Mouse (Mus musculus): ENCODE data around the gene Klhl35.
A peak's percentile ranks its signal among the peaks of the same experiment; 100 is the strongest.

The Klhl35 gene

DNA sequence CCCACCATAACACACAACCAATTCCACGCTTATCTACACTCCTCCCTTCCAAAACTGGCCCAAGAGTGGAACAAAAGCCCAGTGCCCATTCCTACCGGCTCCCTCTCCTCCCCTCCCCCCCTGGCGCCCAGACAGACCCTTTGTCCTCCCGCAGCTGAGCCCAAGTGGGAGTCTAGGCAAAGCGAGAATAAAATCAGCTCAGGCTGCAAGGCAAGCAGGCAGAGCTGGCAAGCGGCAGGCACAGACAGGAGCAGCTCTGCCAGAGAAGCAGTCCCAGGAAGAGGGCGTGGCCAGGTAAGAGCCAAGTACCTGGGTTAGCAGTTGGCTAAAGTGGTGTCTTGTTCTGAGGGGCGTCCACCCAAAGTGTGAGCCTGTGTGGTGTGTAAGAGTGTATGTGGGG is at the start of gene Klhl35:
Klhl35 (plus strand) TSS at position 194 of the 400 bp plus-strand sequence.
- DNase-seq (ENCODE audit: low read depth, low spot score): no peak

DNA sequence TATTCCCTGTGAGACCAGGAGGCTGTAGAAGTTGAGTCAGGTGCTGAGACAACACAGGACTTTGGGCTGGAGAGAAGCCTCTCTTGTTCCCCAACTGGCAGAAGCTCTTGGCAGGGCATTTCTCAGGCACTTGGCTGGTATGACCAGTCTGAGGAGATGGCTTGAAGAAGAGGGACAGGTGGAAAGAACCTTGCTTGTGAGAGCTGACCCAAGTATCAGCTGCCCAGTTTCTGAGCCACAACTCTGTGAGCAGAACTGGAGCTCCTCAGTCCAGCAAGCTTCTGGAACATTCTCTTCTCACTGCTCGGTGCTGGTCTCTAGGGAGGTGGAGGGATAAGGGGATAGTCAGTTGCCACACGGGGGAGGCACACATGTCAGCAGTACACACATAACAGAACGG is 46.5 kb upstream of the Klhl35 start:
- DNase-seq (ENCODE audit: low read depth, low spot score): no peak

DNA sequence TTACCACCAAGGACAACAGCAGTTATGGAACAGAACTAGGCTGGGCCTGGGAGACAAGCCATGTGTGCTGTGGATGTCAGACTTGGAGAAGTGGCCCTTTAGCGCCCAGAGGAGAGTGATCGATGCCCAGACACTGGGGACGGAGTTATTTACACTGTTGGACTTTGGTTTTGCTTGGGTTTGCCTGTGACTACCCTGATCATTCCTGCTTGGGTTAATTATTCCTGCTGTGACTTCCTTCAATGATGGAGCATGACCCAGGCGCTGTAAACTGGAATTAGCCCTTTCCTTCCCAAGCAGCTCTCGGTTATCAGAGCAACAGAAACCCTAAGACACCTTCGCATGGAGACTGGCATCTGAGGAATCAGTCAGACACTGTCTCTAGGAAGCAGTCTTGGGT is 44.8 kb upstream of the Klhl35 start:
- no peak for DNase-seq (ENCODE audit: low read depth, low spot score)

DNA sequence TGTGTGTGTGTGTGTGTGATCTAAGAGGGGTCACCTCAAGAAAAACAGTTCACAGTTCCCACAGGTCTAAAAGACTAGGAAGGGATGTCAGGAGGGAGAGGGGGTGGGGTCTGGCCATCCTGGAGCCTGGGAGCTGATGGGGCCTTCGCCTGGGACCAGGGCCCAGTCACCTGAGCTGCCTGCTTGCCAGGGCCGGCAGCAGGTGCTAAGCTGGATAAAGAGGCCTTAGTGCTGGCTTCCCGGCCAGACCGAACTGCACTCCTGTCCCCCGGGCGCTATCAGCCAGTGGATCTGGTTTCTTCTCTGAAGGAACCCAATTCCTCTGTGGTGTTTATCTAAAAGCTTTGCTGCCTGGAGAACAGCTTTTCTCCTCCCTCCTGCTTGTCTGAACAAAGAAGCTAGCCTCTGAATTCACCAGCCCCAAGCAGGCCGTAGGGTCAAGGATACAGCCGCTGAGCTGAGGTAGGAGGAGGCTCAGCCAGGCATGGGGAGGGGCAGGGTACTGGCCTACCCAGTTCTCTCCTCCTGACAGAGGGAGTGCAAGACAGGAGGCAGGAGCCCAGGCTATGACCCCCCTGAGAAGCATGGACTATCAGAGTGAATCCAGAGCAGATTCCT is 41.2 kb upstream of the Klhl35 start:
- DNase-seq (ENCODE audit: low read depth, low spot score): no peak

DNA sequence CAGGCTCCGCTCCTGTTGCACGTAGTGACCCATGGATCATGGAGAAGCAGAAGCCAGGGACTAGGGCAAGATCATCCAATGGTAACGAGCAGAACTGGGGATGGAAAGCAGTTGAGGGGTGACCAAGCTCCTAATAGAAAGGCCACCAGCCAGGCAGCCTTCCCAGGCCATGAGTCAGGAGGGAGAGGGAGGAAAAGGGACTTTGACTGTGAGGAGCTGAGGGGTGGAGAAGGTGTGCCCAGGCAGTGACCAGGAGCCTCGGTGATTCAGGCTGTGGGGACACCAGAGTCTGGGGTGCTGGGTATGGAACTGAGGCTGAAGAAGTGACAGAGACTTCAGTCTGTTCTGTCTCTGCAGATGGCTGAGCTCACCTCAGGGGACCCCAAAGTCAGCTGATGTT is 40.1 kb upstream of the Klhl35 start:
- DNase-seq (ENCODE audit: low read depth, low spot score): no peak

DNA sequence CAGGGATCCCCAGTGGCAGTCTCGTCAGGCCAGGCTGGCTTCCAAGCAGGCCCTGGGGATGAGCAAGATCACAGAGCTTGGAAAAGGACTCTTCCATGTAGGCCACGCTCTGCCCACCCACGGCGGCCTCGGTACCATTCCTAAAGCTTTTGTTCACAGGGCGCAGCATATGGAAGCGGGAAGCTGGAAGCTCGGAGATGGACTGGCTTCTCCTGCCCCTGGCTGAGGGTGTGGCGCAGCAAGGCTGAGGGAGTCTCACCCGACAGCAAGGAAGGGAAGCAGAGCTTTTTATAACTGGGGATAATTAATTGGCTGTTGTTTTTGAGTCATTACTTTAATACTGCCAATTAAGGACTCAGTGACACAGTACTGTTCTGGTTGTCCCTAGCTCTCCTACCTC is 38.8 kb upstream of the Klhl35 start:
- no peak for DNase-seq (ENCODE audit: low read depth, low spot score)

DNA sequence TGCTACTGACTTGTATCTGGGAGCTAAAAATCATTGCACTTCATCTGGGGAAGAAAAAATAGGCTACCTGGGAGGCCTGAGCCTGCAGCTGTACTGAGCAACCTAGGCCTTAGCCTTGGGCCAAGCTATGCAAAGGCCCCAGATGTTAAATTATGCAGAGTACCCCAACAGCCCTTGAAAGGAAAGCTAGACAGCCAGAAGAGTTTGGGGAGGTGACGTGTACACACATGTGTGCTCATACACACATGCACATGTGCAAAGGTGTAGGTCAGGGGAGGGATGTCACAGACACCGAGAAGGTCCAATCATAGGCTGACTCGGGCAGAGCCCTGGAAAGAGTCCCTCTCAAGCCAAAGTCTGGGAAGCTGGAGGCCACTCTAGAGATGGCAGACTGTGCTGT is 37.8 kb upstream of the Klhl35 start:
- no peak for DNase-seq (ENCODE audit: low read depth, low spot score)

DNA sequence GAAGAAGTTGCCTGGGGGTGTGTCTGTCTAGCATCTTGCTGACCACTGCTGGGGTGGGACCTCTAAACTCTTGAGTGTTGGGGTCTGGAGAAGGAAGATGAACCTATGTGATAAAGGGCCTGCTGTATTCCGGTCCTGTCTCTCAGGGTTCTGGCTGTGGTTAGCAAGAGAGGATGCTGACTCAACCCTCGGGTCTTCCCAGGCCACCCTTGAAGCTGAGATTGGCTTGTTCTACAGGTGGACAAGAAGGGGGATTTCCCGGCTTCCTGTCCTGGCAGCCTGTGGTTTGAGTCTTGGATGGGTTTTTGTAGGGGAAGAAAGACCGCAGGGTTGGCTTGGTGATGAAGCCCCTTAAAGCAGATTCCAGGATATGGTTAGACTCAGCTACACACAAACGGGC is 37.0 kb upstream of the Klhl35 start:
- peak; percentile 37 for DNase-seq (ENCODE audit: low read depth, low spot score)

DNA sequence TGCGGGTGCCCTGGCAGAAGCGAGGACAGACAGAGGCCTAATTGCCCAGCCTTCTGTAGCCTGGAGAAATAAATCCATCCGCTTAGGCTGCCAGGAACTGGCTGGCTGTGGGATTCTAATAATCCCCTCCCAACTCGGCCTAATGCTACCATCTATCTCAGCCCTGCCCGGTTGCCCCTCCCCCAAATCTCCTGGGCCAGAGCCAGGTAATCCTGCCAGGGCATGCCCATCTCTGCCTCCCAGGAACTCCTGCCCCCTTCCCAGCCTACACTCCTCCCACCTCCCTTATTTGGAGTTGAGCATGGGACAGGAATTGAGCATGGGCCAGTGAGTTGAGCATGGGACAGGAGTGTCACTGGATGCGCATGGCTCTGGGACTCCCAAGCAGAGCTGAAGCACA is 36.0 kb upstream of the Klhl35 start:
- DNase-seq (ENCODE audit: low read depth, low spot score): no peak

DNA sequence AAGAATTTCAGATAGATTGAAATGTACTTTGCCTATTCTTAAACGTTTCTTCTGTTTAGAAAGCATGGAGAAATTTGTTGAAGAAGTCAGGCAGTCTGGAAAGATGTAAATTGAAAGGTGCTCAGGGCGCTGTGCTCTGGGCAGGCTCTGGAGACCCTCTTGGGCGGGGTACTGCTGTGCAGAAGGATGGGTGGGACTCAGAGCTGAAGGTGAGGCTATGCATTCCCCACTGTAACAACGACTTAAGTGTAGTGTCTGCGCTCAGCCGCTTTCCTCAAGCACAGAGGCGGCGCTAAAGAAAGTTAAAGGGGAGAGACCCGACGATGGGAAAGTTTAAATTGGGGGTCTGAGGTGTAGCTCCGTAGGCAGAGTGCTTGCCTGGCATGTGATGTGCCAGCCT is 35.6 kb upstream of the Klhl35 start:
- DNase-seq (ENCODE audit: low read depth, low spot score): no peak

DNA sequence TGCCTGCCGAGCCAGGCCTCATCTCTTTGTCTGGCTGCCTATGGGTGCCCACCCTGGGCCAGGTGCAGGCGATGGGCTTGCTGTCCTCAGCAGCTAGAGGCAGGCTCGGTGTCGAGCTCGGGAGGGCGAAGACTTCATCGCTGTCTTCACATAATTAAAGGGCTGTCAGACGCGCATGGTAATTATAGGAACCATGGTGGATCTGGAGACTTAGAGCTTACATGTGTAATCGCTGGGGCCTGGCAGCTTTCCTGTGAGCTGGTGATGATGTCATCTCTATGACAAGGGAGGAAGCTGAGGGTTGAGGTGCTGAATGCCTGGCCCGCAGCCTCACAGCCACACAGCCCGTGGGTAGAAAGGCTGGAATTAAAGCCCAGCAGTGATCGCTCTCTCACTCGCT is 33.6 kb upstream of the Klhl35 start:
- peak; percentile 69 for DNase-seq (ENCODE audit: low read depth, low spot score)

DNA sequence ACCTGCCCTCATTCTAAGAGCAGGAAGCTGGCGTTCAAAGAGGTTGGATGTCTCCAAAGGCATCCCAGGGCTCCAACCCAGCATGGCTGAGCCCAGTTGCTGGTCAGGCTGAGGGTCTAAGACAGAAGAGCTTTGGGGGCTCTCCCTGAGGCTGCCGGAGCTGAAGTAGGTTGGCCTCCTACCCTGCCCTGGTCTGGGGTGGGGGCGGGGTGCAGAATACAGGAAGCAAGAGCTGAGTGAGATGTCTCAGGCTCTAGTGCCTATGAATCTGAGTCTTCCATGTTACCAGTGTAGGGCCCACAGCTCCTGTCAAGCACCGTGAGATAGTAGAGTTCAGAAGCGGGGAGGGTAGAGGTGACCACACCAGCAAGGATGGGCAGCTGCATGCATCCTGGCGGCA is 32.9 kb upstream of the Klhl35 start:
- DNase-seq (ENCODE audit: low read depth, low spot score): peak; percentile 47

DNA sequence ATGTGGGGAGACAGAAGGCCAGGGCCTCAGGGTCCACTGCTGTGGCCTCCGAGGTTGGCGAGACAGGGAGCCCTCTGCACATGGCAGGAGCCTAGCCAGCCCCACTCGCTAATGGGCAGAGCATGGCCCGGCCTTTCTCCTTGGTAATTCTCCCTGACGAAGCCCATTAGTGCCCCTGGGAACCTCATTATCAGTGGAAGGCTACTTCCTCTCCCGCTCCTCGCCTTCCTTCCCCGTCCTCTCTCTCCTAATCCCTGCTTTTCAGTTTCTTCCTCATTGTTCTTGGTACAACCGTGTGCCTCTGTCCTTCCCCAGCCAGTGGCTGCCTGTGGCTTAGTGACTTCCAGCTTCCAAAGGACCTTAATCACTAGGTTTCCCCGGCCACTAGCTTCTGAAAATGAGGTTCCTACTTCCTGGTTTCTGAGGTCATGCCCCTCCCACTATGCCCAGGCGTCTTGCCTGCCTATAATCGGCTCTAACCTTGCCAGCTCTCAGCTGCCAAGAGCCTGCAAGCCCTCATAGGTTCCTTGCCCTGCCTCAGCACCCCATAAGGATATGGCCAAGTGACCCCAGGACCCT is 31.0 kb upstream of the Klhl35 start:
- DNase-seq (ENCODE audit: low read depth, low spot score): peak; percentile 61

DNA sequence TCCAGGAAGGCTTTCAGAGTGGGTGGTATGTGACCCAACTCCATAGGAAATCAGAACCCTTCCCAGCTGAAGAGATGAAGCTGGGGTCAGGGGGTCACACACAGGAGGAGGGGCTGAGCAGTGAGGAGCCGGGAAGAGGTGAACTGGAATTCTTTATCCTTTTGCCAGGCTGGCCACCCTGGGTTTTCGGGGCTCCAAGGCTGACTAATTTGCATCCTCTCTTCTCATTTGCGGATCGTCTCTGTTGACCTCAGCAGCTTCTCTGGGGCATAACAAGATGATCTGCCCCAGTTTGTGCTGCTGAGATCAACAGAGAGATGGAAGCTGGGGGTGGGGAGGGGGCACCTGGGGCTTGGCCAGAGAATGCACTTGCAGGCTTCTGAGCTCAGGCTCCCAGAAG is 29.3 kb upstream of the Klhl35 start:
- DNase-seq (ENCODE audit: low read depth, low spot score): no peak

DNA sequence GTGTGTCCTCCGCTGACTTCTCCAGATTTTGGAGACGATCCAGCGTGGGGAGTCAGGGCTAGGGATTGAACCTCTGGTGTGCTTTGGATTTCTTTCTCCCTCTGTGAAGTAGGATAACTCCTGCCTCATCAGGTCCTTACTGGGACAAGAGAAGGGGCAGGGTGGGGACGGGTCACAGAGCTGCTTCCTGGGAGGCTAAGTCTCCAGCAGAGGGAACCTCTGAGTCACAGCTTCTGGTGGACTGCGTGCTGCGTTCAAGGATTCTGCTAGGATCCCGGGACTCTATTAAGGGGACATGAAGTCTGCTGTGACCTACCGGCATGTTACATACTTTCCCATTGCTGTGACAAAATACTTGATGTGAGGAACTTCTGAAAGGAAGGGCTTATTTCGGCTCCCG is 26.9 kb upstream of the Klhl35 start:
- no peak for DNase-seq (ENCODE audit: low read depth, low spot score)

DNA sequence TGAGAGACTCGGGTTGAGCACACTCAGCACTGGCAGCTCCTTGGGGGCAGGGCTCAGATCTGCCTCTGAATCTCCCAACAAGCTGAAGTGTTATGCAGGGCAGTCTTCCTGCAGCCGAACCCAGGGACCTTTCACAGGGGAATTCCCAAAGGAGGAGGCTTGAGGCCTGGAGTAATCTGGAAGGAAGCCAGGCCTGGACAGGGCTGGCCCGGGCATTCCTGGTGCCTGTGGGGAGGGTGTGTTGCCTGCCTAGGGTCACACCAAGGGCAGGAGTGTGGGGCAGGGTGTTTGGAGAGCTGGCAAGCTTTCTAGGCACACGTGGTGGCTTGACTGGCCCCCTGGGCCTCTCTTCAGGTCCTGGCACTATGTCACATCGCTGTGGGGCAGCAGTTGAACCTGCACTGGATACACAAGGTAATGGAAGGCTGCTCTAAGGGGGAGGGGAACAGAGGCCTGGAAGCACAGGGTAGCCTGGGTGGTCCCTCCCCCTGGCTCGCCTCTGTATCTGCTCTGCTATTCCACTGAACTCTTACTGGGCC is 24.2 kb upstream of the Klhl35 start:
- no peak for DNase-seq (ENCODE audit: low read depth, low spot score)

DNA sequence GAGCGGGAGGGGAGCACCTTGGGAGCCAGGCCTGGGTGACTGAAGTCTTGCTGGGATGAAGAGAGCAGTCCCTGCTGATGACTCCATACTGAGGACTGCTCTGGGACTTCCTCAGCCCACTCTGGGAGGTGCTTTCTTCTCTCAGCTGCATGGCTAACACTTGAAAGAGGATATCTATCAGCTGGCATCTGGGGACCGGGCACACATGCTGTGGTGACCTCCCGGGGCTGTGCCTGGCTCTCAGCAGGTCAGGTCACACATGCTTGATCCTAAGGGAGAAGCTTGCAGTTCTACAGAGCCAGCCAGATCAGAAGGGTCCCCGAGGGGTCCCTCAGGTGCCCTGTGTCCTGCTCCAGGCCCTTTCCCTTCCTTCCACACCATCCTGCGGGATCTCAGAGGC is 22.6 kb upstream of the Klhl35 start:
- no peak for DNase-seq (ENCODE audit: low read depth, low spot score)

DNA sequence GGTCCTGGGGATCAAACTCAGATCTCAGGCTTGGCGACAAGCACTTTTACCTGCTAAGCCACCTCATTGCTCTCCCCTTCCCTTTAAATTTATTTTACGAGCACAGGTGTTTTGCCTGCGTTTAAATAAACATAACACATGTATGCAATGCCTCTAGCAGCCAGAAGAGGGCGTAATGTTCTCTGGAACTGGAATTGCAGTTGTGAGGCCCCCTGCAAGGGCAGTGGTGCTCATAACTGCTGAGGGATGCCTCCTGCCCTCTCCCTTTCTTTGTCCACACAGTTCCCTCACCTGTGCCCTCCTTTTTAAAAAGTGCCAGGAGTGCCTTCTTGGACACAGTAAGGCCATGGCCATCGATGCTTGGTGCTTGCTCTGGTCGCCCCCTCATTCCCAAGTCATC is 21.8 kb upstream of the Klhl35 start:
- DNase-seq (ENCODE audit: low read depth, low spot score): peak; percentile 47

DNA sequence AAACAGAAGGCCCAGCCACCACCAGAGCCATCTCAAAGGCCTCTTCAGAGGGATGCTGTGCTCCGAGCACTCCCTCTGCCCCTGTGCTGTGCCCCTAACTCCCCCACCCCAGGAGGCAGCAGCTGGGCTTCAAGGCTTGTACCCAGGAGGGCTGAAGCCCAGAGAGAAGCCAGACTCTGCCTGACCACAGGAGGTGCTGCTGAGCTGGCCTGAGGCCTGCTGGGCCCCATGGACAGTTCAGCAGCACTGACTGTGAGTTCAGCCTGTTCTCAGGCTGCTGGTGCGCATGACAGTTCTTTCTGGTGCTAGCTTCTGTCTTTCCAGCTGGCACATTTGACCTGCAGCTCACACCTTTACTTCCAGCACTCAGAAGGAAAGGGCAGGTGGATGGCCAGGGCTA is 20.0 kb upstream of the Klhl35 start:
- DNase-seq (ENCODE audit: low read depth, low spot score): no peak

DNA sequence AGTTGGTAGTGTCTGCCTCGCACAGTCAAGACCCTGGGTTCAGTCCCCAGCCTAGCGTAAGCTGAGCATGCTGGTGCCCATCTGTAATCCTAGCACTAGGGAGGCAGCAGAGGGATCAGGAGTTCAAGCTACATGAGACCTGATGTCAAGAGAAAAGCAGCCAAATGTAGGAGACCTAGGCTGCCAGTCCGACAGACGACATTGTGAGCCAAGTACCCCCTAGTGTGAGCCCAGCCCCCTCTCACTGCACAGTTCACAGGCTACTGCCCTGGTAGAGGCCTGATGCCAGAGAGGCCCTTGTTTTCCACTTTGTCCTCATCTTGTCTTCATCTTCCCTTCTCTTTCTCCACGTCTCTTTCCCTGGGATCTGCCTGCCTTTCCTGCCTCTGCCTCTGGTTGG is 18.5 kb upstream of the Klhl35 start:
- no peak for DNase-seq (ENCODE audit: low read depth, low spot score)

DNA sequence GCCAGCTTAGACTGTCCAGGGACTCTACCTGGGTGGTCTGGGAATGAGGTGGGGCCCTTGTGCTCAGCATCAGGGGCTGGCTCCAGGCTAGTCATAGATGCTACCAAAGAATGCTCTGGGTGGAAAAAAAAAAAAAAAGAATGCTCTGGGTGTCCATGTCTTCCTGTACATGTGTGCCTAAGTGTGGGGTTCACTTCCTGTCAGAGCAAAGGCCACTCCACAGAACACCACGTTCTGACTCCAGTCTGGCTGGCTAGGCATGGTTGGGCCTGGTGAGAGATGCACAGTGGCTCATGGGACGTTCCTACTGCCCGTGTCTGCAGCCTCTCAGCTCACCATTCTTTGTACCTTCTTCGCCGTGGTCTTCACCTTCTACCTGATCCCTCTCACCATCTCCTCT is 17.2 kb upstream of the Klhl35 start:
- DNase-seq (ENCODE audit: low read depth, low spot score): peak; percentile 42

DNA sequence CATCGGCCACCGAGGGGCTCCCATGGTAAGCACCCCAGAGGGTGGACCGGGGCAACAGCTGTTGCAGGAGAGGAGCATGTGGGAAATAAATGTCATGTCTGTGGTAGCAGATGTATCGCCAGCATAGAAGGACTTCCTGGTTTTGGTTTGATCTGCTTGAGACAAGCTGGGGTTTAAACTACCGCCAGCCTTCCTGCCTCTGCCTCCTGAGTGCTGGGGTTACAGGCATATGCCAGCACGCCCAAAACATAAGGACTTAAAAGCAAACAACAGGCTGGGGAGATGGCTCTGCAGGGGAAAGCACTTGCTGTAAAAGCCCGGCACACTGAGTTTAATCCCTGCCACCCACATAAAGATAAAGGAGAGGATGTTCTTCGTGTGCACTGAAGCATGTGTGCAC is 16.7 kb upstream of the Klhl35 start:
- DNase-seq (ENCODE audit: low read depth, low spot score): peak; percentile 59

DNA sequence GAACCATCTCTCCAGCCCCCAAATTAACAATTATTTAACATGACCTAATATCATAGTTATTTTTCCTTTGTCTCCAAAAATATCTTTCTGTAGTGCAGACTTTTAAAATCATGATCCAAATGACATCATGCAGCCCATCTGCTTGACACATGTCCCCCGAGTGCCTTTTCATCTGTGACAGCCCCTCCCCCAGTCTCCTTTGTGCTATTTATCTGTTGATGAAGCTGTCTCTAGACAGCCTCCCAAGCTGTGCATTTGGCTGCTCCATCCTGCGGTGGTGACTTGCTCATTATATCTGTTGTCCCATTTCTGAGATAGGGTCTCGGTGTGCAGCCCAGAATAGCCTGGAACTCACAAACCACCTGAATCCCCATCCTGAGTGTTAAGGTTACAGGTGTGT is 16.1 kb upstream of the Klhl35 start:
- no peak for DNase-seq (ENCODE audit: low read depth, low spot score)

DNA sequence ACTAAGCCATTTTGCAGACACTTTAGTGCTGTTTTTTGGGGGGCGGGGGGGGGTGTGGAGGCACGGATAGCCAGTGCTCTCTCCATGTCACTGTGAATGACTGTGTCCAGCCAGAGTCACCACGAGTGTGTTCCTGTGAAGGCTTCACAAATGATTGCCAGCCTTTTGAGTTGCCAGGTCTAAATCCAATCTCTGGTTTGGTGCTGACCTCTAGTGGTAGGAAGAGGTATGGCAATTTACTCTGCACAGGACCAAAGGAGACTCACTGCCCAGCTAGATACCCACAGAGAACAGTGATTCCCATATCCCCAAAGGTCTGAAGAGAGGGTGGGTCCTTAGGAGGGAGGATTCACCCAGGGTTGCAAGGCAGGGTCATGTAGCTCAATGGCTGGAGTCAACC is 15.1 kb upstream of the Klhl35 start:
- peak; percentile 87 for DNase-seq (ENCODE audit: low read depth, low spot score)
